Mouse (Mus musculus): ENCODE results near the gene U2af1. TPM values are rescaled to one million over a fixed set of nuclear protein-coding genes. Genes with fewer than 3 reads are reported as not detected.

U2af1 gene
- polyA plus RNA-seq, 1 experiment, result 135 TPM

DNA sequence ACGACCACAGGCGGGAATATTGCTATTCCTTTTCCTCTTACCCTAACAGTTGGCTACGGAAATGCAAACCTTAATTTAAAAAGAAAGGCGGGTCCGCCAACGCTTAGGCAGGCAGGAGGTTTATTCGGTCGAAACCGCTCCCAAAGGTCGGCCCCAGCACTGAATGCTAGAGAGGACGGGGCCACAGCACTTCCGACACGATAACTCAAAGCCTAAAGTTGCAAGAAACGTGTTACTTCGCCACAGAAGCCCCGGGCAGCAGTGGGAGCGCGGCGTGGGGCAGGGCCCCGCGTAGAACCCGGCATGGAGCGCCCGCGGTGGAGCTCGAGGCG, 590 bp downstream of the U2af1 start:
- Histone ChIP-seq H3K4me3 (peak overlapping the region; percentile 80), H3K27me3 (ENCODE audit: control insufficient read depth, insufficient read depth, insufficient read length) (no peaks in the 10 kb centered on the region), H3K79me2 (ENCODE audit: control insufficient read depth, insufficient read depth) (peaks cover 52% of the 10 kb centered on the region), H3K4me2 (ENCODE audit: low read depth) (peak overlapping the region; percentile 89), H3K36me3 (ENCODE audit: control insufficient read depth, insufficient read depth) (peaks cover 18% of the 10 kb centered on the region), H3ac (ENCODE audit: control insufficient read depth, insufficient read length) (peak overlapping the region; percentile 98)
- TF ChIP-seq CEBPB (IDR thresholded peaks at IDR 0.05; ENCODE audit: insufficient read depth, poor library complexity, severe bottlenecking) (no peak), TCF12 (IDR thresholded peaks at IDR 0.05; ENCODE audit: insufficient read depth, poor library complexity, severe bottlenecking) (no peak), SRF (IDR thresholded peaks at IDR 0.05; ENCODE audit: control insufficient read depth, insufficient read length, low read depth) (no peak), POLR2AphosphoS2 (IDR thresholded peaks at IDR 0.05; ENCODE audit: insufficient read length, low read depth) (no peak), MYOG (IDR thresholded peaks at IDR 0.05; ENCODE audit: control insufficient read depth in 1 of 3, insufficient read depth in 1 of 3, insufficient read length in 2 of 3, low read depth in 2 of 3) (no peak), E2F4 (IDR thresholded peaks at IDR 0.05; ENCODE audit: insufficient read depth) (no peak), MYOD1 (IDR thresholded peaks at IDR 0.05; ENCODE audit: control insufficient read depth in 1 of 3, insufficient read length in 2 of 3, low read depth in 2 of 3) (no peak)

DNA sequence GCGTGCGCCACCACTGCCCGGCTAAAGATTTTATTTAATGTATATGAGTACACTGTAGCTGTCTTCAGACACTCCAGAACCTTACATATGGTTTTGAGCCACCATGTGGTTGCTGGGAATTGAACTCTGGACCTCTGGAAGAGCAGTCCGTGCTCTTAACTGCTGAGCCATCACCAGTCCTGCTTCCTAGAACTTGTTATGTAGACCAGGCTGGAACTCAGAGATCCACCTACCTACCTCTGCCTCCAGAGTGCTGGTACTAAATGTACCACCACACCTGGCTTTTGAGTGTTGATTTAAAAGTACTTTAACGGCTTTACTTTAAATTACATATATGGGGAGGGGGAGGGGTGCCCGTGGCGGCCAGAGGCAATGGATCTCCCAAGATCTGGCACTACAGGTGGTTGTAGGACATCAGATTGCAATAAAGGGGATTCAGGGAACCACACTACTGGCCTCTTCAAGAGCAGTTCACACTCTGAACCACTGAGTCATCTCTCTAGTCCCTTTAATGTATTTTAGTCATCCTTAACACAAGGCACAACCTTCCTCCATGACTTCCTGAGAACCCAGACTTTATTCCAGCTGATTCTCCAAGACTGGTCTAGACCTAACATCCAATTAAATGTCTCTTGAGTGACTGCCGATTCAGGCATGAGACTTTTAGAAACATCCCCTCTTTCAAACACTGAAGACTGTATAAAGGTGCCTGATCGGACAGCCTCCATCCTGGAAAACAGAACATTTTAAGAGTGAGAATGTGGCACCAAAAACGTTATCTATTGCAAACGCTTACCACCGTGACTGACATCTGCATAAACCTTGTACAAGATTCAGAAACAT, 1.3 kb downstream of the U2af1 start:
- H3K79me2 ChIP-seq (ENCODE audit: control insufficient read depth, insufficient read depth), result peaks cover 60% of the 10 kb centered on the region
- TF ChIP-seq CEBPB (IDR thresholded peaks at IDR 0.05; ENCODE audit: insufficient read depth, poor library complexity, severe bottlenecking), result no peak
- no peak for TF ChIP-seq TCF3 (IDR thresholded peaks at IDR 0.05; ENCODE audit: insufficient read length, low read depth)
- no peak for TF ChIP-seq MYOG (IDR thresholded peaks at IDR 0.05; ENCODE audit: control insufficient read depth in 1 of 3, insufficient read depth in 1 of 3, insufficient read length in 2 of 3, low read depth in 2 of 3)
- no peak for TF ChIP-seq TCF12 (IDR thresholded peaks at IDR 0.05; ENCODE audit: insufficient read depth, poor library complexity, severe bottlenecking)
- TF ChIP-seq MYOD1 (IDR thresholded peaks at IDR 0.05; ENCODE audit: control insufficient read depth in 1 of 3, insufficient read length in 2 of 3, low read depth in 2 of 3), result no peak
- no peak for TF ChIP-seq SRF (IDR thresholded peaks at IDR 0.05; ENCODE audit: control insufficient read depth, insufficient read length, low read depth)
- no peak for TF ChIP-seq POLR2AphosphoS2 (IDR thresholded peaks at IDR 0.05; ENCODE audit: insufficient read length, low read depth)
- TF ChIP-seq USF1 (IDR thresholded peaks at IDR 0.05; ENCODE audit: low read depth), result no peak
- TF ChIP-seq E2F4 (IDR thresholded peaks at IDR 0.05; ENCODE audit: insufficient read depth), result no peak
- no peak for TF ChIP-seq REST (IDR thresholded peaks at IDR 0.05; ENCODE audit: insufficient read depth, insufficient read length)
- no peak for TF ChIP-seq MAX (IDR thresholded peaks at IDR 0.05; ENCODE audit: low read depth)
- no peak for TF ChIP-seq POLR2A (IDR thresholded peaks at IDR 0.05; ENCODE audit: insufficient read length, low read depth)
- peak overlapping the region; percentile 98 for H3ac ChIP-seq (ENCODE audit: control insufficient read depth, insufficient read length)
- peak overlapping the region; percentile 80 for H3K4me3 ChIP-seq
- peaks cover 25% of the 10 kb centered on the region for H3K36me3 ChIP-seq (ENCODE audit: control insufficient read depth, insufficient read depth)
- no peaks in the 10 kb centered on the region for H3K27me3 ChIP-seq (ENCODE audit: control insufficient read depth, insufficient read depth, insufficient read length)
- peak overlapping the region; percentile 89 for H3K4me2 ChIP-seq (ENCODE audit: low read depth)

DNA sequence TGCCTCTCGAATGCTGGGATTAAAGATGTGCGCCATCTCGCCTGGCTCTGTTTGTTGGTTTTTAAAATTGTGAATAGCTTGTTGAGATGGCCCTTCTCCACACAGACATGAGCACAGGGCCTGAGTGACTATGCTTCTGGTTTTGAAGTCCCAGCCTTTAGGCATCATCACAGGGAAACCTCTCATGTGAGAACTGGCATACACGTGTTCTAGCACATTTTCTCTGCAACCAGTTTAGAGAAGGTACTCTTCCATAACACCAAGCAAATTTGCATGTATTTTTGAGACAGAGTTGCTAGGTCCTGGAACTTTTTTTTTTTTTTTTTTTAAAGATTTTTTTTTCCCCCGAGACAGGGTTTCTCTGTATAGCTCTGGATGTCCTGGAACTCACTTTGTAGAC, 2.0 kb downstream of the U2af1 start:
- peak overlapping the region; percentile 80 for H3K4me3 ChIP-seq

DNA sequence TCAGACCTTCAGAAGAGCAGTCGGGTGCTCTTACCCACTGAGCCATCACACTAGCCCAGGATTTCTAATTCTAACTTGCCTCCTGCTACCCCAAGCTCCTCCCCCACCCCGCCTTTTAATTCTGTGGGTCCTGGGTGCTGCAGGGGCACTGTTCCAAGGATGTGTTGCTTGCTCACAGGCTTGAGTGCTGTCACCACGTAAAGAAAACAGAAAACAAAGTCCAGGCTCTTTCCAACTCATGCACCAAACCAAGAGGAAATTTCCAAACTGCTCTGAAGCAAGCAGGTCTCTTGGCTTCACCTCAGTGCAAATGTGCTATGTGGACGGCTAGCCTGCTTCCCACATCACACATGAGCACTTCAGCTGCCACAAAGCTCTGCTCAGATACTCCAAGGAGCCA, 3.3 kb downstream of the U2af1 start:
- Histone ChIP-seq H3K36me3 (ENCODE audit: control insufficient read depth, insufficient read depth) (peaks cover 42% of the 10 kb centered on the region), H3ac (ENCODE audit: control insufficient read depth, insufficient read length) (no peak overlapping the region), H3K4me2 (ENCODE audit: low read depth) (no peak overlapping the region), H3K4me3 (no peak overlapping the region), H3K79me2 (ENCODE audit: control insufficient read depth, insufficient read depth) (peaks cover 64% of the 10 kb centered on the region), H3K27me3 (ENCODE audit: control insufficient read depth, insufficient read depth, insufficient read length) (no peaks in the 10 kb centered on the region)
- TF ChIP-seq USF1 (IDR thresholded peaks at IDR 0.05; ENCODE audit: low read depth) (no peak), REST (IDR thresholded peaks at IDR 0.05; ENCODE audit: insufficient read depth, insufficient read length) (no peak), MYOG (IDR thresholded peaks at IDR 0.05; ENCODE audit: control insufficient read depth in 1 of 3, insufficient read depth in 1 of 3, insufficient read length in 2 of 3, low read depth in 2 of 3) (no peak), POLR2AphosphoS2 (IDR thresholded peaks at IDR 0.05; ENCODE audit: insufficient read length, low read depth) (no peak), SRF (IDR thresholded peaks at IDR 0.05; ENCODE audit: control insufficient read depth, insufficient read length, low read depth) (no peak), TCF3 (IDR thresholded peaks at IDR 0.05; ENCODE audit: insufficient read length, low read depth) (no peak), POLR2A (IDR thresholded peaks at IDR 0.05; ENCODE audit: insufficient read length, low read depth) (no peak), MYOD1 (IDR thresholded peaks at IDR 0.05; ENCODE audit: control insufficient read depth in 1 of 3, insufficient read length in 2 of 3, low read depth in 2 of 3) (no peak), CEBPB (IDR thresholded peaks at IDR 0.05; ENCODE audit: insufficient read depth, poor library complexity, severe bottlenecking) (no peak)

More for the DNA sequence above, 2.0 kb downstream of the U2af1 start:
- no peak for TF ChIP-seq MYOG (IDR thresholded peaks at IDR 0.05; ENCODE audit: control insufficient read depth in 1 of 3, insufficient read depth in 1 of 3, insufficient read length in 2 of 3, low read depth in 2 of 3)
- no peak for TF ChIP-seq USF1 (IDR thresholded peaks at IDR 0.05; ENCODE audit: low read depth)
- H3K27me3 ChIP-seq (ENCODE audit: control insufficient read depth, insufficient read depth, insufficient read length), result no peaks in the 10 kb centered on the region
- H3K36me3 ChIP-seq (ENCODE audit: control insufficient read depth, insufficient read depth), result peaks cover 32% of the 10 kb centered on the region
- H3K79me2 ChIP-seq (ENCODE audit: control insufficient read depth, insufficient read depth), result peaks cover 62% of the 10 kb centered on the region
- H3ac ChIP-seq (ENCODE audit: control insufficient read depth, insufficient read length), result no peak overlapping the region
- H3K4me2 ChIP-seq (ENCODE audit: low read depth), result peak overlapping the region; percentile 89

DNA sequence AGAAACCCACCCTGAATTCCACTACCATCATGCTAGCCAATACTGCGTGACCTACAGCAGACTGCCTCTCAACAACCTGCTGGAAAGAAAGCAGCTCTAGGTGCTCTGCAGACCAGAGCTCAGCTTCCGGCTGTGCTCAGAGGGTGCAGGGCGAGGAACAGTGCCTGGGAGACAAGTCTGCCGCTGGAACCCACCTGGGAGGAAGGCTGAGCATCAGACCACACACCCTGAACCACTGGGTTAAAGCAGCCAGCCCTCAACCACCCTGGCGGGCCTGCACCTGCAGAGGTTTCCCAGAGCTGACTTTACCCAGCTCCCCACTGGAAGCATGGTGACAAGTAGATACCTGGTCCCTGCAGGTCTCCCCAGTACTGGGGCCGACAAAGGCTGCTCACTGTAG, 5.4 kb downstream of the U2af1 start:
- H3K27me3 ChIP-seq (ENCODE audit: control insufficient read depth, insufficient read depth, insufficient read length), result no peaks in the 10 kb centered on the region
- peaks cover 62% of the 10 kb centered on the region for H3K79me2 ChIP-seq (ENCODE audit: control insufficient read depth, insufficient read depth)
- H3K36me3 ChIP-seq (ENCODE audit: control insufficient read depth, insufficient read depth), result peaks cover 52% of the 10 kb centered on the region
- no peak overlapping the region for H3K4me2 ChIP-seq (ENCODE audit: low read depth)
- no peak overlapping the region for H3ac ChIP-seq (ENCODE audit: control insufficient read depth, insufficient read length)
- TF ChIP-seq REST (IDR thresholded peaks at IDR 0.05; ENCODE audit: insufficient read depth, insufficient read length), result no peak
- no peak for TF ChIP-seq E2F4 (IDR thresholded peaks at IDR 0.05; ENCODE audit: insufficient read depth)
- TF ChIP-seq MYOD1 (IDR thresholded peaks at IDR 0.05; ENCODE audit: control insufficient read depth in 1 of 3, insufficient read length in 2 of 3, low read depth in 2 of 3), result no peak
- TF ChIP-seq CEBPB (IDR thresholded peaks at IDR 0.05; ENCODE audit: insufficient read depth, poor library complexity, severe bottlenecking), result no peak
- H3K4me3 ChIP-seq, result no peak overlapping the region
